9 mouse cellular contexts compared by ENCODE assay signal in genomic region chr8:3209268-3209667, GRCm38 (mm10).
DNase-seq lines count a peak whose midpoint lies in the region; ATAC-seq and TF ChIP-seq lines count a peak whose summit lies in the region.
"Had no signal": no experiment of that assay in that cellular context is flagged by ENCODE, and none has a peak within 500 bp of the region (broad histone marks: within the 10 kb centered on the region; RNA-seq: fewer than 3 reads in every experiment).

No protein-coding gene starts in this region.

- no peak overlapping the region for H3K9ac ChIP-seq in kidney, postnatal 0 days (ENCODE audit: low read depth, low read length)

- ATAC-seq in kidney, postnatal 0 days (replicated peaks; ENCODE audit: low FRiP score, low read depth): no peak

- H3K9me3 ChIP-seq in kidney, postnatal 0 days (replicated peaks; ENCODE audit: low read length): no peaks in the 10 kb centered on the region

- H3K4me1 ChIP-seq in embryonic fibroblast, embryonic 13.5 days (ENCODE audit: control insufficient read depth, insufficient read depth, low read length): peaks cover 11% of the 10 kb centered on the region
- peaks cover 6% of the 10 kb centered on the region; the same call in 1 of the 2 replicates for H3K4me1 ChIP-seq in kidney, postnatal 0 days (replicated peaks; ENCODE audit: insufficient read depth, low read length)
- H3K4me1 ChIP-seq in small intestine, adult 2 months (ENCODE audit: control insufficient read depth, insufficient read depth, insufficient read length, low read length): no peaks in the 10 kb centered on the region; the same call in 1 of the 2 replicates

- DNase-seq in ovary, postnatal 36 days (ENCODE audit: low spot score): peak; percentile 38
- DNase-seq in ovary, postnatal 10 days (ENCODE audit: low spot score): no peak
- DNase-seq in kidney, postnatal 0 days (ENCODE audit: low spot score): peak; percentile 85
- no peak for DNase-seq in layer of hippocampus, postnatal 25 days (ENCODE audit: extremely low spot score in 1 of 2, low spot score in 1 of 2)
- no peak for DNase-seq in retina, embryonic 14.5 days (ENCODE audit: low spot score)

- peaks cover 14% of the 10 kb centered on the region; the same call in 1 of the 2 replicates for H3K36me3 ChIP-seq in kidney, postnatal 0 days (ENCODE audit: insufficient read depth, low read length)
- H3K36me3 ChIP-seq in small intestine, adult 2 months (ENCODE audit: control insufficient read depth, insufficient read depth, low read length): peaks cover 15% of the 10 kb centered on the region

- peak overlapping the region; percentile 65; the same call in 1 of the 2 replicates for H3K27ac ChIP-seq in embryonic fibroblast, embryonic 13.5 days (ENCODE audit: insufficient read depth, low read length)
- 0 out of 2 replicates have a peak overlapping the region, but pooled peaks have one; percentile 1 for H3K27ac ChIP-seq in kidney, postnatal 0 days
- peak overlapping the region; percentile 28 for H3K27ac ChIP-seq in small intestine, adult 2 months (ENCODE audit: insufficient read depth, low read depth, low read length)

- no peak overlapping the region for H3K4me2 ChIP-seq in kidney, postnatal 0 days (ENCODE audit: low read length)

- no peaks in the 10 kb centered on the region for H3K27me3 ChIP-seq in kidney, postnatal 0 days (ENCODE audit: insufficient read depth, low read length)
- no peaks in the 10 kb centered on the region for H3K27me3 ChIP-seq in small intestine, adult 2 months (ENCODE audit: control insufficient read depth, insufficient read depth, low read length)

- 46% methylated on average over 3 of the region's 3 CpGs for WGBS in kidney, postnatal 0 days
- WGBS in small intestine, adult 2 months: 43% methylated on average over 3 of the region's 3 CpGs

- TF ChIP-seq CTCF in embryonic fibroblast, embryonic 13.5 days (IDR thresholded peaks at IDR 0.05; ENCODE audit: borderline replicate concordance, insufficient read depth, low read length): no peak
- no peak for TF ChIP-seq CTCF in kidney, postnatal 0 days (IDR thresholded peaks at IDR 0.05; ENCODE audit: low read depth)
- no peak for TF ChIP-seq CTCF in small intestine, adult 2 months (IDR thresholded peaks at IDR 0.05; ENCODE audit: extremely low read depth, insufficient read length, insufficient replicate concordance, low read depth, low read length)

- no peak overlapping the region for H3K4me3 ChIP-seq in embryonic fibroblast, embryonic 13.5 days (ENCODE audit: insufficient read depth, low read length)
- H3K4me3 ChIP-seq in kidney, postnatal 0 days (replicated peaks; ENCODE audit: low read depth, low read length): no peak overlapping the region
- H3K4me3 ChIP-seq in small intestine, adult 2 months (ENCODE audit: low read depth, low read length): no peak overlapping the region
- H3K4me3 ChIP-seq: erythroblast, embryonic 14.5 days; myocyte had no signal

- no peak for TF ChIP-seq POLR2A in embryonic fibroblast, embryonic 13.5 days (IDR thresholded peaks at IDR 0.05; ENCODE audit: low read depth, low read length)
- no peak for TF ChIP-seq POLR2A in small intestine, adult 2 months (IDR thresholded peaks at IDR 0.05; ENCODE audit: low read depth, low read length)

Comparison
In these comparisons a context has a peak if more than half of its experiments do, and no peak if none do; other contexts are left out.
1. DNase-seq: peak in ovary, postnatal 36 days (single experiment) and kidney, postnatal 0 days (single experiment); none in ovary, postnatal 10 days (single experiment), layer of hippocampus, postnatal 25 days (0 of 2) and retina, embryonic 14.5 days (single experiment).
2. H3K27ac ChIP-seq: peak in every context shown above with its lines; median percentile 65 in embryonic fibroblast, embryonic 13.5 days; 28 in small intestine, adult 2 months; 1 in kidney, postnatal 0 days.